Mouse (Mus musculus): ENCODE measurements around the gene Usp42.

DNA sequence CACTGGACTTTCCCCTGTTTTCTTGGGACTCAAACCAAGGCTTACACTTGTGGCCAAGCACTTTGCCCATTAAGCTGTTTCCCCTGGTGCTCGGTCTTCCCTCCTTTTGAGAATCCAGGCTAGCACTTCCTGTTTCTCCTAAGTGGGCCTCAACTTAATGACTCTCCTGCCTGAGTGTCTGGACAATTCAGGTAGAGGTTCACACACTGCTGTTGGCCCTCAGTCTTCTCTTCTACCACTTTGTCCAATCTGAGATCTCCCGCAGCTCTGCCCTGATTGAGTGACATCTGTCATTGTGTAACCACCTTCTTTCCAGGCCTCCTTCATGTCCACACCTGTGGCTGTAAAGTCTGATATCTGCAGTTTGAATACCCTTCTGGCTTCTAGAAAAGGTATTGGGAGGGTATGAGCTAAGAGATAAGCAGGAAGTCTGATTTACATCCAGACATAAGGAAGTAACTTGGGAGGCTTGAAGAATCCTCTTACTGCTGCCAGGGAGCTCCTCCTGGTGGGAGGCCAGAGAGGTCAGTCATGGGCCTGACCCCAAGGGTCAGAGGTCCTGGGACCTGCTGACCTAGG is 17.6 kb upstream of the Usp42 start:
- TF ChIP-seq POLR2A (IDR thresholded peaks at IDR 0.05; ENCODE audit: extremely low read depth, insufficient read depth, low read length) (no peak), CTCF (IDR thresholded peaks at IDR 0.05; ENCODE audit: low read depth, low read length) (no peak)

Data from liver, adult 2 months (tissue).